Mouse (Mus musculus) embryonic facial prominence, embryonic 13.5 days (tissue): ENCODE data around the gene Gpr108. TPM values are rescaled to one million over a fixed set of nuclear protein-coding genes. Genes with fewer than 3 reads are reported as not detected.

Experiments used
- ATAC-seq: fragments of 200-750 bp; cut with Nextera tagmentation; 2 replicates; pipeline ENCODE4 v1.8.0; 2017; ENCODE audit warnings: low read depth; ENCODE audit not compliant: insufficient number of reproducible peaks, insufficient read depth, low FRiP score, low TSS enrichment
- H3K27ac ChIP-seq: fragments of 300-500 bp; sonication (generic); 2 replicates; pipeline ENCODE4 v1.5.1; 2015; ENCODE audit warnings: moderate library complexity, mild to moderate bottlenecking, inconsistent platforms
- H3K27me3 ChIP-seq: fragments of 300-500 bp; sonication (generic); 2 replicates; pipeline ENCODE4 v1.6.1; 2015; ENCODE audit warnings: mild to moderate bottlenecking, inconsistent platforms
- H3K36me3 ChIP-seq: fragments of 300-500 bp; sonication (generic); 2 replicates; pipeline ENCODE4 v1.6.1; 2015; ENCODE audit warnings: mild to moderate bottlenecking, inconsistent platforms
- H3K4me1 ChIP-seq: fragments of 300-500 bp; sonication (generic); 2 replicates; pipeline ENCODE4 v1.6.1; 2015; ENCODE audit warnings: inconsistent platforms
- H3K4me2 ChIP-seq: fragments of 300-500 bp; sonication (generic); 2 replicates; pipeline ENCODE4 v1.6.1; 2015; ENCODE audit warnings: moderate library complexity, mild to moderate bottlenecking, inconsistent platforms
- H3K4me3 ChIP-seq: fragments of 300-500 bp; sonication (generic); 2 replicates; pipeline ENCODE4 v1.5.1; 2015; ENCODE audit warnings: mild to moderate bottlenecking, inconsistent platforms
- H3K9ac ChIP-seq: fragments of 300-500 bp; sonication (generic); 2 replicates; pipeline ENCODE4 v1.6.1; 2015; ENCODE audit warnings: mild to moderate bottlenecking, inconsistent platforms
- H3K9me3 ChIP-seq: fragments of 300-500 bp; sonication (generic); 2 replicates; pipeline ENCODE4 v1.6.1; 2016; ENCODE audit warnings: inconsistent platforms
- WGBS: fragments of 180-500 bp; shearing (Covaris S2); methylation state at CpG from one replicate; pipeline ENCODE4 v1.1.7; 2015; ENCODE audit warnings: mixed read lengths; 5-methylcytosine and 5-hydroxymethylcytosine counted together
- polyA plus RNA-seq: library from polyadenylated mRNA; unstranded; fragments of >200 nt; fragmentation: Nextera tagmentation; extraction: Ambion mirVana; gene quantifications from 2 replicates; pipeline ENCODE4 v1.2.1, GENCODE M21; 2015

Gpr108 gene
- polyA plus RNA-seq, 1 experiment from 2014 or later, result 33.1 TPM

GRCm38 (mm10) chr17:57221911-57222310 lies 26.3 kb downstream of the Gpr108 start:
- WGBS, result 68% methylated on average over 4 of the region's 4 CpGs
- no peak for ATAC-seq
- Histone ChIP-seq H3K9me3 (no peaks in the 10 kb centered on the region), H3K27me3 (peaks cover 8% of the 10 kb centered on the region; the same call in 1 of the 2 replicates), H3K27ac (no peak overlapping the region), H3K9ac (no peak overlapping the region), H3K4me1 (no peaks in the 10 kb centered on the region), H3K36me3 (no peaks in the 10 kb centered on the region), H3K4me2 (no peak overlapping the region), H3K4me3 (no peak overlapping the region)

- WGBS, result 20% methylated on average over 3 of the region's 3 CpGs
- Histone ChIP-seq H3K36me3 (no peaks in the 10 kb centered on the region), H3K4me3 (no peak overlapping the region), H3K9me3 (no peaks in the 10 kb centered on the region), H3K27me3 (peaks cover 8% of the 10 kb centered on the region; the same call in 1 of the 2 replicates), H3K4me1 (no peaks in the 10 kb centered on the region), H3K27ac (no peak overlapping the region), H3K4me2 (no peak overlapping the region), H3K9ac (no peak overlapping the region)
- no peak for ATAC-seq
Observed at GRCm38 (mm10) chr17:57219884-57220207, 28.4 kb downstream of the Gpr108 start.

- no peak overlapping the region for H3K27ac ChIP-seq
- ATAC-seq, result no peak
- WGBS, result 19% methylated on average over 11 of the region's 11 CpGs
Observed at GRCm38 (mm10) chr17:57219167-57219883, 28.9 kb downstream of the Gpr108 start.

GRCm38 (mm10) chr17:57218335-57218900 lies 29.8 kb downstream of the Gpr108 start:
- no peak for ATAC-seq

More at GRCm38 (mm10) chr17:57219167-57219883, 28.9 kb downstream of the Gpr108 start:
- peaks cover 5% of the 10 kb centered on the region; the same call in 1 of the 2 replicates for H3K27me3 ChIP-seq
- no peaks in the 10 kb centered on the region for H3K9me3 ChIP-seq
- H3K4me1 ChIP-seq, result no peaks in the 10 kb centered on the region
- no peak overlapping the region for H3K4me2 ChIP-seq
- H3K4me3 ChIP-seq, result no peak overlapping the region
- H3K9ac ChIP-seq, result no peak overlapping the region
- H3K36me3 ChIP-seq, result no peaks in the 10 kb centered on the region

GRCm38 (mm10) chr17:57214676-57215387 lies 33.4 kb downstream of the Gpr108 start:
- H3K27ac ChIP-seq, result no peak overlapping the region
- no peaks in the 10 kb centered on the region for H3K27me3 ChIP-seq
- H3K9me3 ChIP-seq, result no peaks in the 10 kb centered on the region
- WGBS, result 42% methylated on average over 13 of the region's 13 CpGs
- no peaks in the 10 kb centered on the region for H3K36me3 ChIP-seq
- no peaks in the 10 kb centered on the region for H3K4me1 ChIP-seq
- ATAC-seq, result no peak
- H3K4me2 ChIP-seq, result no peak overlapping the region
- H3K4me3 ChIP-seq, result no peak overlapping the region
- H3K9ac ChIP-seq, result no peak overlapping the region

More at GRCm38 (mm10) chr17:57218335-57218900, 29.8 kb downstream of the Gpr108 start:
- H3K4me2 ChIP-seq, result no peak overlapping the region
- H3K4me3 ChIP-seq, result no peak overlapping the region
- H3K36me3 ChIP-seq, result no peaks in the 10 kb centered on the region
- no peak overlapping the region for H3K27ac ChIP-seq
- no peaks in the 10 kb centered on the region for H3K4me1 ChIP-seq
- 77% methylated on average over 12 of the region's 12 CpGs for WGBS
- peaks cover 5% of the 10 kb centered on the region; the same call in 1 of the 2 replicates for H3K27me3 ChIP-seq
- H3K9me3 ChIP-seq, result no peaks in the 10 kb centered on the region
- H3K9ac ChIP-seq, result no peak overlapping the region

GRCm38 (mm10) chr17:57211501-57211900 lies 36.7 kb downstream of the Gpr108 start:
- Histone ChIP-seq H3K9me3 (no peaks in the 10 kb centered on the region), H3K9ac (no peak overlapping the region), H3K27me3 (no peaks in the 10 kb centered on the region), H3K4me3 (no peak overlapping the region), H3K4me2 (no peak overlapping the region), H3K27ac (no peak overlapping the region), H3K36me3 (no peaks in the 10 kb centered on the region), H3K4me1 (no peaks in the 10 kb centered on the region)
- ATAC-seq, result no peak
- 65% methylated on average over 9 of the region's 9 CpGs for WGBS

- H3K27me3 ChIP-seq, result no peaks in the 10 kb centered on the region
- no peaks in the 10 kb centered on the region for H3K4me1 ChIP-seq
- H3K9me3 ChIP-seq, result no peaks in the 10 kb centered on the region
- H3K9ac ChIP-seq, result no peak overlapping the region
- no peak overlapping the region for H3K27ac ChIP-seq
- H3K36me3 ChIP-seq, result no peaks in the 10 kb centered on the region
- no peak for ATAC-seq
- no peak overlapping the region for H3K4me3 ChIP-seq
- whole genome bisulfite sequencing, result 74% methylated on average over 4 of the region's 4 CpGs
- no peak overlapping the region for H3K4me2 ChIP-seq
Observed at GRCm38 (mm10) chr17:57209330-57209729, 38.9 kb downstream of the Gpr108 start.

- no peaks in the 10 kb centered on the region for H3K9me3 ChIP-seq
- ATAC-seq, result no peak
- 92% methylated on average over 3 of the region's 3 CpGs for WGBS
Observed at GRCm38 (mm10) chr17:57207938-57208337, 40.3 kb downstream of the Gpr108 start.

GRCm38 (mm10) chr17:57201841-57202724 lies 46.2 kb downstream of the Gpr108 start:
- Histone ChIP-seq H3K9ac (no peak overlapping the region), H3K36me3 (no peaks in the 10 kb centered on the region), H3K4me1 (no peaks in the 10 kb centered on the region), H3K4me2 (no peak overlapping the region), H3K9me3 (no peaks in the 10 kb centered on the region), H3K27ac (no peak overlapping the region), H3K27me3 (no peaks in the 10 kb centered on the region), H3K4me3 (no peak overlapping the region)
- WGBS, result 80% methylated on average over 10 of the region's 10 CpGs
- no peak for ATAC-seq

More at GRCm38 (mm10) chr17:57207938-57208337, 40.3 kb downstream of the Gpr108 start:
- Histone ChIP-seq H3K27ac (no peak overlapping the region), H3K9ac (no peak overlapping the region), H3K4me1 (no peaks in the 10 kb centered on the region), H3K36me3 (no peaks in the 10 kb centered on the region), H3K27me3 (no peaks in the 10 kb centered on the region), H3K4me3 (no peak overlapping the region), H3K4me2 (no peak overlapping the region)

GRCm38 (mm10) chr17:57198252-57198651 lies 50.0 kb downstream of the Gpr108 start:
- no peaks in the 10 kb centered on the region for H3K27me3 ChIP-seq
- no peak for ATAC-seq
- H3K4me1 ChIP-seq, result no peaks in the 10 kb centered on the region
- H3K9ac ChIP-seq, result no peak overlapping the region
- no peak overlapping the region for H3K4me2 ChIP-seq
- no peaks in the 10 kb centered on the region for H3K36me3 ChIP-seq
- H3K4me3 ChIP-seq, result no peak overlapping the region
- 72% methylated on average over 3 of the region's 3 CpGs for WGBS
- H3K27ac ChIP-seq, result no peak overlapping the region
- no peaks in the 10 kb centered on the region for H3K9me3 ChIP-seq

- no peak for ATAC-seq
- no peaks in the 10 kb centered on the region for H3K9me3 ChIP-seq
- H3K27me3 ChIP-seq, result no peaks in the 10 kb centered on the region
- H3K4me1 ChIP-seq, result no peaks in the 10 kb centered on the region
- H3K27ac ChIP-seq, result no peak overlapping the region
- no peak overlapping the region for H3K9ac ChIP-seq
- WGBS, result 73% methylated on average over 8 of the region's 8 CpGs
- H3K36me3 ChIP-seq, result no peaks in the 10 kb centered on the region
- H3K4me2 ChIP-seq, result no peak overlapping the region
- H3K4me3 ChIP-seq, result no peak overlapping the region
Observed at GRCm38 (mm10) chr17:57195326-57196010, 52.8 kb downstream of the Gpr108 start.
